ENCODE assay signal across 18 mouse cellular contexts in genomic region chr7:36678031-36678430, GRCm38 (mm10). TPM values are rescaled to one million over a fixed set of nuclear protein-coding genes. Genes with fewer than 3 reads are reported as not detected.
"Had no signal": no experiment of that assay in that cellular context is flagged by ENCODE, and none has a peak within 500 bp of the region (broad histone marks: within the 10 kb centered on the region; RNA-seq: fewer than 3 reads in every experiment).

No protein-coding gene starts in this region.

- H3K36me3 ChIP-seq: limb, embryonic 12.5 days; limb, embryonic 15.5 days; midbrain, embryonic 13.5 days had no signal

- H3K27ac ChIP-seq: limb, embryonic 12.5 days; limb, embryonic 15.5 days; liver, embryonic 14.5 days; macrophage; midbrain, embryonic 13.5 days had no signal

- ATAC-seq: liver, postnatal 0 days; lung, postnatal 0 days; midbrain, embryonic 16.5 days had no signal

- H3K4me2 ChIP-seq: limb, embryonic 12.5 days; limb, embryonic 15.5 days; liver, embryonic 11.5 days; lung, embryonic 14.5 days had no signal

- H3K4me3 ChIP-seq: limb, embryonic 12.5 days; limb, embryonic 15.5 days; midbrain, embryonic 13.5 days had no signal

- DNase-seq: kidney, adult 9 months; kidney, postnatal 14 days; kidney, postnatal 4 days; left cerebral cortex, postnatal 4 days; liver, postnatal 0 days; lung, embryonic 14.5 days; retina, postnatal 1 day; right cerebral cortex, postnatal 25 days; thymus, adult 18-20 months; thymus, postnatal 36 days had no signal

- H3K9ac ChIP-seq: limb, embryonic 12.5 days; limb, embryonic 15.5 days; liver, embryonic 14.5 days; liver, postnatal 0 days; lung, embryonic 14.5 days; midbrain, embryonic 13.5 days had no signal

- H3K9me3 ChIP-seq: limb, embryonic 12.5 days; limb, embryonic 15.5 days; midbrain, embryonic 13.5 days had no signal

RNA-seq across cellular contexts. Expression of gene Tshz3, which starts 19.9 kb away (rescaled TPM):
- polyA plus RNA-seq: macrophage had no signal
